Mouse (Mus musculus): ENCODE measurements around the gene Olfr1249. TPM values are rescaled to one million over a fixed set of nuclear protein-coding genes. Genes with fewer than 3 reads are reported as not detected.
"Not testable (repeated sequence)": the region's sequence is repeated elsewhere in the genome, so short reads cannot be mapped to it uniquely, and the experiment has no call there.

The Olfr1249 gene
- not detected in 2 replicates for polyA plus RNA-seq (2015; fragmentation: Nextera tagmentation; extraction: Ambion mirVana)

DNA sequence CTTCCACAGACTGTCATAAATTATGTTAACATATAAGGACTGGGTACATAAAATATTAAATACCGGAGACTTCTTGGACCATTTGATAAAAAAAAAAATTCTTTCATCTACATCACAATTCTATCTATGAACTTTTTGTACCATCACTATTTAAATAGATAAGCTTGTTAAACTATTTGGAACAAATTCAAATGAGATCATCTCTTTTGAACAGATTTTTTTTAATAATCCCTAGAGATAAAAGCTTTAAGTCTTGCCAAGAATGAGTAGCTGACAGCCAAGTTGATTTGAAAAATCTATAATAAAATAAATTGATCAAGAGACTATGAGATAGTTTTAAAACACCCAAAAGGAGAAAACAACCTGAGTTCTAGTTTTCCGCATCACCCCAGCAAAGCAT is at the start of gene Olfr1249:
TSS of gene Olfr1249 (minus strand) at position 101 of the 400 bp plus-strand sequence.
- no peak for ATAC-seq (ENCODE audit: low read depth)
- no peaks in the 10 kb centered on the region for H3K27me3 ChIP-seq (ENCODE audit: control insufficient read depth, insufficient read depth, low read depth, low read length)
- no peaks in the 10 kb centered on the region for H3K36me3 ChIP-seq (ENCODE audit: control insufficient read depth, insufficient read depth, low read length)
- no peaks in the 10 kb centered on the region for H3K9me3 ChIP-seq (ENCODE audit: control insufficient read depth, low read length)
- no peak within 1 kb of the TSS for H3K9ac ChIP-seq (ENCODE audit: low read length)
- 85% methylated on average over 2 of the region's 2 CpGs for WGBS
- H3K27ac ChIP-seq (ENCODE audit: low read length), result no peak within 1 kb of the TSS
- no peak within 1 kb of the TSS for H3K4me2 ChIP-seq (ENCODE audit: low read depth, low read length)
- H3K4me3 ChIP-seq (ENCODE audit: low read length), result no peak within 1 kb of the TSS
- H3K4me1 ChIP-seq (replicated peaks; ENCODE audit: control insufficient read depth, insufficient read depth, low read length), result no peaks in the 10 kb centered on the region

DNA sequence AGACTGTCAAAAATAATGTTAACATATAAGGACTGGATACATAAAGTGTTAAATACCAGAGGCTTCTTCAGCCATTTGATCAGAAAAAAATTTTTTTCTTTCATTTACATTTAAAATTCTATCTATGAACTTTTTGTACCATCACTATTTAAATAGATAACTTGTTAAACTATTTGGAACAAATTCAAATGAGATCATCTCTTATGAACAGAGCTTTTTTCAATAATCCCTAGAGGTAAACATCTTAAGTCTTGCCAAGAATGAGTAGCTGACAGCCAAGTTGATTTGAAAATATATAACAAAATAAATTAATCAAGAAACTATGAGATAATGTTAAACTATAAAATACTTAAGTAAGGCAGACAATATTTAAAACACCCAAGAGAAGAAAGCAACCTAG is 37.1 kb upstream of the Olfr1249 start, which contains the start of gene Olfr1251:
TSS of gene Olfr1251 (minus strand) at position 101 of the 400 bp plus-strand sequence.
- Histone ChIP-seq H3K4me2 (ENCODE audit: low read depth, low read length) (no peak within 1 kb of the TSS), H3K36me3 (ENCODE audit: control insufficient read depth, insufficient read depth, low read length) (no peaks in the 10 kb centered on the region), H3K27me3 (ENCODE audit: control insufficient read depth, insufficient read depth, low read depth, low read length) (no peaks in the 10 kb centered on the region), H3K27ac (ENCODE audit: low read length) (no peak within 1 kb of the TSS), H3K4me1 (replicated peaks; ENCODE audit: control insufficient read depth, insufficient read depth, low read length) (no peaks in the 10 kb centered on the region), H3K9me3 (ENCODE audit: control insufficient read depth, low read length) (no peaks in the 10 kb centered on the region), H3K9ac (ENCODE audit: low read length) (no peak within 1 kb of the TSS), H3K4me3 (ENCODE audit: low read length) (no peak within 1 kb of the TSS)
- ATAC-seq (ENCODE audit: low read depth), result no peak

DNA sequence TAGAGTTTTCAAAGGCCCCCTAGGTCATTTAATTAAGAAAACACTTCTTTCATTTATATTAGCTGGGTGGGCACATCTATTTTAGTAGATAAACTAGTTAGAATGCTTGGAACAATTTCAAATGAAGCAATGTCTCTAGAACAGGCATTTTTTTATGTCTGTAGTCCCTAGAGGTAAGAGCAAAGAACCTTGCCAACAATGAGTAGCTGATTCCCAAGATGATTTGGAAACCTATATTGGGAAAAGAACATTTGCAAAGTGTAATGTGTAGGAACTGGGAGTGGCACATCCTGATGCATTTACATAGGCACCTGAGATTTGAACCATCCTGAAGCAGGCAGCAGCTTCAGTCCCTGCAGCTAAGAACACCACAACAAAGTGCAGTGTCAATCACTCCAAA is 26.6 kb upstream of the Olfr1249 start, which contains the start of gene Olfr1250:
TSS of gene Olfr1250 (minus strand) at position 101 of the 400 bp plus-strand sequence.
- H3K27me3 ChIP-seq (ENCODE audit: control insufficient read depth, insufficient read depth, low read depth, low read length), result no peaks in the 10 kb centered on the region
- no peak for ATAC-seq (ENCODE audit: low read depth)

DNA sequence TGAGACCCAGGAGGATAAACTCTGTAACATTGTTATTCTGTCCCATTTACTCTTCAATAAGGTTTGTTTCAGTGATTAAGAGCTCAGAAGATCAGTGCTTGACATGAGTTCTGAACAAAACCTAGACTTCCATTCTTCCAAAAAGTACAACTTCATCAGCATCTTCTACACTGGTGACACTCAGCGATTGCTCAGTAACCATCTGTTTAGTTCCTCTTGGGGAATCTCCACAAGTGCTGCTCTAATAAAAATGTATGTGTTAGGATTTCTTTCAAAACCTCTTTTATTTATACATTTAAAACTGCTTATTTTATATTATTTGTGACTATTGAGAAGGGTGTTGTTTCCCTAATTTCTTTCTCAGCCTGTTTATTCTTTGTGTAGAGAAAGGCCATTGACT is 16.6 kb downstream of the Olfr1249 start, which contains the start of gene Olfr1248:
TSS of gene Olfr1248 (minus strand) at position 101 of the 400 bp plus-strand sequence.
- not testable (repeated sequence) for H3K9me3 ChIP-seq (ENCODE audit: control insufficient read depth, low read length); H3K9ac ChIP-seq (ENCODE audit: low read length); ATAC-seq (ENCODE audit: low read depth); H3K4me1 ChIP-seq (replicated peaks; ENCODE audit: control insufficient read depth, insufficient read depth, low read length); H3K36me3 ChIP-seq (ENCODE audit: control insufficient read depth, insufficient read depth, low read length); H3K27ac ChIP-seq (ENCODE audit: low read length); H3K4me2 ChIP-seq (ENCODE audit: low read depth, low read length); H3K4me3 ChIP-seq (ENCODE audit: low read length); H3K27me3 ChIP-seq (ENCODE audit: control insufficient read depth, insufficient read depth, low read depth, low read length)
- 95% methylated on average over 1 of the region's 1 CpGs for WGBS

More for the DNA sequence above, 26.6 kb upstream of the Olfr1249 start, which contains the start of gene Olfr1250:
- Histone ChIP-seq H3K4me1 (replicated peaks; ENCODE audit: control insufficient read depth, insufficient read depth, low read length) (no peaks in the 10 kb centered on the region), H3K4me3 (ENCODE audit: low read length) (no peak within 1 kb of the TSS), H3K36me3 (ENCODE audit: control insufficient read depth, insufficient read depth, low read length) (no peaks in the 10 kb centered on the region), H3K4me2 (ENCODE audit: low read depth, low read length) (no peak within 1 kb of the TSS), H3K27ac (ENCODE audit: low read length) (no peak within 1 kb of the TSS), H3K9ac (ENCODE audit: low read length) (no peak within 1 kb of the TSS), H3K9me3 (ENCODE audit: control insufficient read depth, low read length) (no peaks in the 10 kb centered on the region)

DNA sequence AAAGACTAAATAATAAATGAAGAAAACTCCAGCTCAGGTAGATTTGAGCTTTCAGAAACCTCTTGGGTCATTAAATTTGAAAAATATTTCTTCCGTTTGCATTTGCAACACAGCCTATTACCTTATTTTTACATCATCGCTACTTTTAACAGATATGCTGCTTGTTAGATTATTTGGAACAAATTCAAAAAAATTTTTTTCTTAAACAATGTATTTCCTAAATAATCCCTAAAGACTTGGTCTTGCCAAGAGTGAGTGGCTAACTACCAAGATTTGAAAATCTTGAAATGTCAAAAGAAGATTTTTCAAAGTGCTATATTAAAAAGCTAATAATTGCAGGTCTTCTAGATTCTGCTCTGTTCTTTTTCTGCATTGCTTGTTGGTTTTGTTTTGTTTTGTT is 20.8 kb downstream of the Olfr1249 start, which contains the start of gene Olfr1247:
TSS of gene Olfr1247 (minus strand) at position 101 of the 400 bp plus-strand sequence.
- no peak for ATAC-seq (ENCODE audit: low read depth)
- WGBS, result 87% methylated on average over 2 of the region's 2 CpGs
- Histone ChIP-seq H3K4me1 (replicated peaks; ENCODE audit: control insufficient read depth, insufficient read depth, low read length) (no peaks in the 10 kb centered on the region), H3K4me3 (ENCODE audit: low read length) (no peak within 1 kb of the TSS), H3K36me3 (ENCODE audit: control insufficient read depth, insufficient read depth, low read length) (no peaks in the 10 kb centered on the region), H3K4me2 (ENCODE audit: low read depth, low read length) (no peak within 1 kb of the TSS), H3K27ac (ENCODE audit: low read length) (no peak within 1 kb of the TSS), H3K9ac (ENCODE audit: low read length) (no peak within 1 kb of the TSS), H3K9me3 (ENCODE audit: control insufficient read depth, low read length) (no peaks in the 10 kb centered on the region), H3K27me3 (ENCODE audit: control insufficient read depth, insufficient read depth, low read depth, low read length) (no peaks in the 10 kb centered on the region)

DNA sequence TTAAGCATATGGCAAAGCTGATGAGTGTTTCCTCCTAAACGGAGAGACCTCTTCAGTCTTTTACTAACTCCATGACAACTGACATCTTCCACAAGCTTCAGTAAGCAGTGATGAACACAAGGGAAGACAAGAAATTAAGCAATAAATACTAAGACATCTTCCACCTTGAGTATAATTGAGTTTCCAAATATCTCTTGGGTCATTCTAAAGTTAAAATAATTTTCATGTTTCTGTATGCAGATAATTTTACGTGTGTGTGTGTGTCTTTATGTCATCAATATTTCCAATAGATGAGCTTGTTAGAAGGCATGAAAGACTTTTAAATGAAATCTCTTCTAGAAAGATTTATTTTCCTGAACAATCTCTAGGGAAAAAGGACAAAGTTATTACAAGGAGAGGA is 41.7 kb downstream of the Olfr1249 start, which contains the start of gene Olfr1246:
TSS of gene Olfr1246 (minus strand) at position 101 of the 400 bp plus-strand sequence.
- Histone ChIP-seq H3K4me1 (replicated peaks; ENCODE audit: control insufficient read depth, insufficient read depth, low read length) (no peaks in the 10 kb centered on the region), H3K27me3 (ENCODE audit: control insufficient read depth, insufficient read depth, low read depth, low read length) (no peaks in the 10 kb centered on the region), H3K4me3 (ENCODE audit: low read length) (no peak within 1 kb of the TSS), H3K9me3 (ENCODE audit: control insufficient read depth, low read length) (no peaks in the 10 kb centered on the region), H3K36me3 (ENCODE audit: control insufficient read depth, insufficient read depth, low read length) (no peaks in the 10 kb centered on the region), H3K4me2 (ENCODE audit: low read depth, low read length) (no peak within 1 kb of the TSS), H3K9ac (ENCODE audit: low read length) (no peak within 1 kb of the TSS), H3K27ac (ENCODE audit: low read length) (no peak within 1 kb of the TSS)
- ATAC-seq (ENCODE audit: low read depth), result no peak
- WGBS, result 62% methylated on average over 2 of the region's 2 CpGs

Other genes starting within 250 kb of the Olfr1249 start
- gene Olfr1238, start 225.3 kb downstream of the Olfr1249 start, polyA plus RNA-seq (2015; fragmentation: Nextera tagmentation; extraction: Ambion mirVana), result not detected in 2 replicates
- gene Olfr1239, start 214.6 kb downstream of the Olfr1249 start, polyA plus RNA-seq (2015; fragmentation: Nextera tagmentation; extraction: Ambion mirVana), result not detected in 2 replicates
- not detected in 2 replicates for gene Olfr1240, start 192.0 kb downstream of the Olfr1249 start, polyA plus RNA-seq (2015; fragmentation: Nextera tagmentation; extraction: Ambion mirVana)
- gene Olfr1241, start 147.9 kb downstream of the Olfr1249 start, polyA plus RNA-seq (2015; fragmentation: Nextera tagmentation; extraction: Ambion mirVana), result not detected in 2 replicates
- not detected in 2 replicates for gene Olfr1242, start 136.6 kb downstream of the Olfr1249 start, polyA plus RNA-seq (2015; fragmentation: Nextera tagmentation; extraction: Ambion mirVana)
- not detected in 2 replicates for gene Olfr1243, start 103.5 kb downstream of the Olfr1249 start, polyA plus RNA-seq (2015; fragmentation: Nextera tagmentation; extraction: Ambion mirVana)
- gene Olfr1245, start 56.5 kb downstream of the Olfr1249 start, polyA plus RNA-seq (2015; fragmentation: Nextera tagmentation; extraction: Ambion mirVana), result not detected in 2 replicates
- not detected in 2 replicates for gene Olfr1246, start 41.8 kb downstream of the Olfr1249 start, polyA plus RNA-seq (2015; fragmentation: Nextera tagmentation; extraction: Ambion mirVana)
- not detected in 2 replicates for gene Olfr1247, start 20.9 kb downstream of the Olfr1249 start, polyA plus RNA-seq (2015; fragmentation: Nextera tagmentation; extraction: Ambion mirVana)
- not detected in 2 replicates for gene Olfr1248, start 16.7 kb downstream of the Olfr1249 start, polyA plus RNA-seq (2015; fragmentation: Nextera tagmentation; extraction: Ambion mirVana)
- not detected in 2 replicates for gene Olfr1250, start 26.5 kb upstream of the Olfr1249 start, polyA plus RNA-seq (2015; fragmentation: Nextera tagmentation; extraction: Ambion mirVana)
- not detected in 2 replicates for gene Olfr1251, start 37.0 kb upstream of the Olfr1249 start, polyA plus RNA-seq (2015; fragmentation: Nextera tagmentation; extraction: Ambion mirVana)
- gene Olfr1252, start 90.0 kb upstream of the Olfr1249 start, polyA plus RNA-seq (2015; fragmentation: Nextera tagmentation; extraction: Ambion mirVana), result not detected in 2 replicates
- gene Olfr1253, start 122.1 kb upstream of the Olfr1249 start, polyA plus RNA-seq (2015; fragmentation: Nextera tagmentation; extraction: Ambion mirVana), result not detected in 2 replicates
- gene Olfr1254, start 158.6 kb upstream of the Olfr1249 start, polyA plus RNA-seq (2015; fragmentation: Nextera tagmentation; extraction: Ambion mirVana), result not detected in 2 replicates
- not detected in 2 replicates for gene Olfr1255, start 177.1 kb upstream of the Olfr1249 start, polyA plus RNA-seq (2015; fragmentation: Nextera tagmentation; extraction: Ambion mirVana)
- not detected in 2 replicates for gene Olfr1256, start 206.6 kb upstream of the Olfr1249 start, polyA plus RNA-seq (2015; fragmentation: Nextera tagmentation; extraction: Ambion mirVana)
- not detected in 2 replicates for gene Olfr48, start 213.2 kb upstream of the Olfr1249 start, polyA plus RNA-seq (2015; fragmentation: Nextera tagmentation; extraction: Ambion mirVana)
- gene Olfr1257, start 243.5 kb upstream of the Olfr1249 start, polyA plus RNA-seq (2015; fragmentation: Nextera tagmentation; extraction: Ambion mirVana), result not detected in 2 replicates

All from lung, embryonic 16.5 days (tissue).